Mouse (Mus musculus): ENCODE measurements around the gene Ubap1l.
A peak's percentile ranks its signal among the peaks of the same experiment; 100 is the strongest.

The Ubap1l gene

GRCm38 (mm10) chr9:65374468-65375162 lies 13.8 kb downstream of the Ubap1l start:
- no peak for DNase-seq (ENCODE audit: low spot score in 2 of 2)

- peak in 1 of 2 experiments; percentile 67 for DNase-seq (ENCODE audit: low spot score in 2 of 2)
These were observed 14.5 kb downstream of the Ubap1l start for GRCm38 (mm10) chr9:65375163-65375934.

- no peak for DNase-seq (ENCODE audit: low spot score in 2 of 2)
These were observed 20.3 kb downstream of the Ubap1l start for GRCm38 (mm10) chr9:65381017-65381590.

DNA sequence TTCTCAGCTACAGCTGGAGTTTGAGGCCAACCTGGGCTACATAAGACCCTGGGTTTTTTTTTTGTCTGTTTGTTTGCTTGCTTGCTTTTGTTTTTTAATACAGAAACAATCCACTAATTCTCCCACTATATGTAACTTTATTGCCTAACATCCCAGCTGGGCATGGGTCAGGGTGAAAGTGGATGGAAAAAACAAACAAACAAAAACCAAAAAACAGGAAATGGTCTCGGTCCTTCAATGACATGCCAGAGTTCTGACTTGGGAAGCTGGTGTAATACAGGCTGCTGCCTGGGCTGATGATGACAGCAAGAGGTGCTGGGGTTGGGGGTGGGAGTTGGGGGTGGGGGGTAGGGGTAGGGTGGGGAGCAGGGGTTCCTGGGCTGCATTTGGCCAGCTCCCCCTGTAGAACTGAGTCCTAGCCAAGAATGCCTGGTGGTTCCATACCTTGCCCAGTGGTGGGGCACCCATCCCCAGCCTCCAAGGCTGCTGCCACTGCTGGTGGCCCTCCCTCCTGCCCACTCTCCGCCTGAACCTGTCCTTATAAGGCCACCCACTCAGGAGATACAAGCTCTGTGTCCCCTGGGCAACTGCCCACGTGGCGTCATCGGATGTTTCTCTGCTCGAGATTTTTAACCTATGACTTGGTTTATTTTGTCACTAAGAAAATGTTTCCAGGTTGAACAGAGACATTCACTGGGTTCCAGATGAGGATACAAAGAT lies 21.4 kb downstream of the Ubap1l start:
- DNase-seq (ENCODE audit: low spot score in 2 of 2), result no peak

DNA sequence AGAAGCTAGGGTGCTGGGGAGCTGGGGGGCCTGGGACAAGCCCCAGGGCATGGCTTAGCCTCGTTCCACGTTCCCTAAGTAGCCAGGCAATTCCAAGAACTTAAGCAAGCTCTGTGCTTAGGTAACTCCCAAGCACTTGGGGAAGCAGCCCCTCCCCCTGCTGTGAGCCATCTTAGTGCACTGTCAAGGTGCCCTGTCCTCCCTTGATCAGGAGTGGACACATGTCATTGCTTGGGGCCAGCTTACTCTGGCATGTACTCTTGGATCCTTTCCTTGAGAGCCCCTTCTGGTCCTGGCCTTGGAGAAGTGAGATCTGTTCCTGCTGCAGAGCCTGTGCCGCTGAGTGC lies 21.9 kb downstream of the Ubap1l start:
- DNase-seq (ENCODE audit: low spot score in 2 of 2), result no peak

GRCm38 (mm10) chr9:65384276-65384675 lies 23.4 kb downstream of the Ubap1l start:
- DNase-seq (ENCODE audit: low spot score in 2 of 2), result no peak

- no peak for DNase-seq (ENCODE audit: low spot score in 2 of 2)
These were observed 25.7 kb downstream of the Ubap1l start for GRCm38 (mm10) chr9:65386373-65387140.

DNA sequence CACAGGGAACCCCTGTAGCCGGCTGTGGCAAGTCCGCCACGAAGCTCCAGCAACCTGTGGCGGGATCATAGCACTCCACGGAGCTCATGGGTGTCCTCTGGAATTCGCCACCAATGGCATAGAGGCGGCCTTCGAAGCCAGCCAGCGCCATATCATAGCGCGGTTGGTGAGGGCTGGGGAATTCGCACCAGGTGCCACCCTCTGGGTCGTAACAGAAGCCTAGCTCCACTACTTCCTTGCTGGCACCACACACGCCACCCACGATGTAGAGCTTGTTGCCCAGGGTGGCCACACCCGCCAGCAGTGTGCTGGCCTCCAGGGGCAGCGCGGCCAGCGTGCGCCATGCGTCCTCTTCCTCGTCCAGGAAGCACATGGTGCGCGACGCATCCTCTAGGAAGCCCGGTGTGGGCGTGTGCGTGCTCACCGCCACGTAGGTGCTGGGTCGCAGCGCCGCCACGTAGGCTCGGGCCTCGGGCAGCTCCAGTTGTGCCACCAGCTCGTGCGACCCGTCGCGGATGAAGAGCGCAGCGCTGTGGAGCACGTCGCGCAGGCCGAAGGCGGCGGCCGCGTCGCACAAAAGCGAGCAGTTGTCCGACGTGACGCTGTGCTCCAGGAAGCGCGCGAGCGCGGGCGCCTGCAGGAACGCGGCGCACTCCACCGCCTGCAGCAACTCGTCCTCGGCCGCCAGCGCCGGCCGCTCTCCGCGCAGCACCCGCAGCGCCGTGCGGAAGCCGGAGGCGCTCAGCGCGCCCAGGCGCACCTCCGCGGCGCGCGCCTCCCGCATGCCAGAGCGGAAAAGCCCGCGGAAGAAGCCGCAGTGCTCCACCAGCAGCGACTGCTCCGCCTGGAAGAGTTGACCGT lies 30.1 kb downstream of the Ubap1l start:
- no peak for DNase-seq (ENCODE audit: low spot score in 2 of 2)

DNA sequence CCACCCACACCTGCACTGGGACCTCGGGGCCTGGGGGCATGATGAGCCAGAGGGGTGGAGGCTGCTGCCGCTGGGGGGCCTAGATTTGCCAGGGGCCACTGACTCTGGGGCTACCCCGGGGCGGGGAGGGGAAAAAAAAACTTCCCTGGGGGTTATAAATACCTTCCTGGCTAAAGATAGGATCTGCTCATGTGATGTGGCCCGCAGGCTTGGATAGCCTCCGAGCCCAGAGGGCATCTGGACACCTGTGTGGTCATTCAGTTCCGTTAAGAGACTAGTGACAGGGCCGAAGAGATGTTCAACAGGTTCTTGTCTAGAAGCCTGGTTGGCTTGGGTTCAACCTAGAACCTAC lies 30.7 kb downstream of the Ubap1l start, which contains the start of gene Kbtbd13:
Gene Kbtbd13 (minus strand): TSS at position 40 of the 352 bp plus-strand sequence.
- no peak for DNase-seq (ENCODE audit: low spot score in 2 of 2)

GRCm38 (mm10) chr9:65392638-65393364 lies 32.0 kb downstream of the Ubap1l start:
- peak in 1 of 2 experiments; percentile 67 for DNase-seq (ENCODE audit: low spot score in 2 of 2)

GRCm38 (mm10) chr9:65393606-65394005 lies 32.8 kb downstream of the Ubap1l start:
- no peak for DNase-seq (ENCODE audit: low spot score in 2 of 2)

GRCm38 (mm10) chr9:65394360-65394759 lies 33.5 kb downstream of the Ubap1l start:
- no peak for DNase-seq (ENCODE audit: low spot score in 2 of 2)

DNA sequence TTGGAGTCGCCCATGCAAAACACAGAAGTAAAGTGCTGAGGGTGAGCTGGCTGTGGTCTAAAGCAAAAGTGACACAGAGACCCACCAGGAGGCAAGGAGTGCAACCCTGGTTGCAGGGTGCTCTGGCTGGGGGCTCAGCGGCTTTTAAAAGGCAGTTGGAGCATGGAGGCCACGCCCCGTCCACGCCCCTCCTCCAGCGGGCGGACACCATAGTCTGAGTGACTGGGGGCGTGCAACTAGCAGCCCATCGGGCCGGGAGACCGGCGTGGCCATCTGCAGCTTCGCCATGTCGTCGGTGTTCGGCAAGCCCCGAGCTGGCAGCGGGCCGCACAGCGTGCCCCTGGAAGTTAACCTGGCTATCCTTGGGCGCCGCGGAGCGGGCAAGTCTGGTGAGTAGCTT lies 37.4 kb downstream of the Ubap1l start, which contains the start of gene Rasl12:
Gene Rasl12 (plus strand): TSS at position 228 of the 400 bp plus-strand sequence.
- DNase-seq (ENCODE audit: low spot score in 2 of 2), result peak in 1 of 2 experiments; percentile 34

DNA sequence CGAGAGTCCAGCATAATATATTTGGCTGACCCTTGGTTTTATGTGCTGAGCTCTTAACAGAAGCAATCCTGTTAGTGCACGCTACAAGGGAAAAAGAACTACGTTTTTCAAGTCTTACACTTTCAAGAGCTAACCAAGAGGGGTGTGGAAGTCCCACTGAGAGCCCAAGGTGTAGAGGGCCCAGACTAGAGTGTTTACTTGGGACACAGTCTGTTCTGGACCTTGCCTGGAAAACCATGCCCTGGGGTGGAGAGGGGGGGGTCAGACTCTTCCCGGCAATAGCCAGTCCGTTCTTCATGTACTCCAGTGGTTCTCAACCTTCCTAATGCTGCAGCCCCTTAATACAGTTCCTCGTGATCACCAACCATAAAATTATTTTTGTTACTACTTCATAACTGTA lies 39.1 kb downstream of the Ubap1l start:
- DNase-seq (ENCODE audit: low spot score in 2 of 2), result no peak

GRCm38 (mm10) chr9:65404331-65405183 lies 43.7 kb downstream of the Ubap1l start:
- DNase-seq (ENCODE audit: low spot score in 2 of 2), result peak in 1 of 2 experiments; percentile 75

DNA sequence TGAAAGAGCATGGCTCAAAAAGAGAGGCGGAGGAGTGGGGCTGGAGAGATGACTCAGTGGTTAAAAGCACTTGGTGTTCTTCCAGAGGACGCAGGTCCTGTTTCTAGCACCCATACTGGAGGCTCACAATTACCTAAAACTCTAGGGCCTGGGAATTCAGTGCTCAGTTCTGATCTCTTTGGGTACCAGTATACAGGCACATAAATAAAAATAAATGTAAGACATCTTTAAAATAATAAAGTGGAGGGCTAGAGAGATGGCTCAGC lies 44.3 kb downstream of the Ubap1l start:
- no peak for DNase-seq (ENCODE audit: low spot score in 2 of 2)

GRCm38 (mm10) chr9:65407327-65407726 lies 46.5 kb downstream of the Ubap1l start:
- no peak for DNase-seq (ENCODE audit: low spot score in 2 of 2)

DNA sequence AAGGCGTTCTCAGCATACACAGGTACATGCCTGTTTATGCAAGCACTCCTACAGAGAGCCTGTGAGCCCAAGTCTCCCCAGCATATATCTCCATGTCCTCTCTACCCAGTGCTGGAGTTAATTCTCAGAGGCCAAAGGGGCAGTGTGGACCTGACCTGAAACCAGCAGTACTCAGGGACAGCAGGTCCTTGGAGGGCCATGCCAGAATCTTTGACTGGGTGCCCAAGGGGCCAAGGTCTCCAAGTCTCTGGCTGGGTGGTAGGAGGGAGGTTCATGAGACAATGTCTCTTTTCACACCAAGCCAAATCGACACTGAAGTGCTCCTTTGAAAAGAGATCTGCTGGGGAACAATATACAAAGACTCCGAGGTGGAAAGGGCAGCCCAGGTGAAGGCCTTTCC lies 47.0 kb downstream of the Ubap1l start:
- DNase-seq (ENCODE audit: low spot score in 2 of 2), result no peak

DNA sequence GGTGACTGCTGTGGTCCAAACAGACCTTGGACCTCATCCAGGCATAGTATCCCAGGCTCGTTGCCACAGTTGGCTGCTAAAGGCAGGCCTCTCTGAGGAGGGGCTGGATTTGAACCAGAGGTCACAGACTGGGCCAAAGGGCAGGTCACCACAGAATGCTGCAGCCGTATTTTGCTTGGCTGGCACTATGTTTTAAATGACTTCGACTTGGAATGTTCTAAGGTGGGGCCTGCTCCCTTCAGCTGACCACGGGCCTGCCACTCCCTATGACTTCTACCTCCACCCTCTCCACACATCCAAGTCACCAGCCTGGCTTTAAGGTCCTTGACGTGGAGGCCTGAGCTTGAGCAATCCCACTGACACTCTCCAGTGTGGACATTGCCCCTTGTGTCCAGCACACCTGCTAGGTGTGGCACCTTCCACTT lies 48.0 kb downstream of the Ubap1l start:
- DNase-seq (ENCODE audit: low spot score in 2 of 2), result no peak

Data from left cerebral cortex, adult 9 months (tissue).